Mouse (Mus musculus): ENCODE data around the gene Snx30.
"Not testable (repeated sequence)": the region's sequence is repeated elsewhere in the genome, so short reads cannot be mapped to it uniquely, and the experiment has no call there.

The Snx30 gene

DNA sequence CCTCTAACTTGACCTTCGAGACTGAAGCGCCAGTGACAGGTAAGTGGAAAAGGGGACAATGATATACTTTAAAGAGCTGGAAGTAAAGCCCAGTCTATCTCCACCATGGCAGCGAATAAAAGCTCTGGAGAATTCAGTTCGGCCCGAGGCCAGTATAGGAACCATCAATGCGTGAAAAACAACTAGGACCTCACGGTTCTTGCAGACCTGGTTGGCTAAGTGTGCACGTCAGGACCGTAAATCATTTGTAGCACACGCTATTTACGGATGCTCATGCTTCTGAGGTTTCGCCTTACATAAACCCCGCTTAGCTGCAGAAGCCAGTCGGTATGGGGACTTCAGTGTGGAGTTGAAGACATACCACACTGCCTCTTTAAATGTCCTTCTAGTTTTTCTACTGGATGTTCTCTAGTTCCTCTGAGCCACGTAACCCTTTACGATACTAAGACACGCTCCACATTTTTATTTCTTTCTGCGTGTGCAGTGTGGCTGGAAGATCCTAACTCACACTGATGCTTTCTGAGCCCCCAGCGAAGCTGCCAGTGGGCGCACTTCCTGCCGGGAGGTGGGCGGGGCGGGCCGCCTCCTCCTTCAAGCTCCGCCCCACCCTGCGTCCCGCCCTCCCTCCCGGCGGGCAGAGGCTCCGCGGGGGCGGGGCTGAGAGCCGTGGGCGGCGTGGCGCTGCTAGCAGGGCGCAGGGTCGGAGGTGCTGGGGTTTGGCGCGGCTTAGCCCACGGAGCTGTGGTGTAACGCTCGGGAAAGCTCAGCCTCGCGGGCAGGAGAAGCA lies at the start of gene Snx30:
Snx30 (plus strand) TSS at position 660 of the 787 bp plus-strand sequence.
- DNase-seq (ENCODE audit: low spot score in 2 of 2), result peak; percentile 78 to 88

DNA sequence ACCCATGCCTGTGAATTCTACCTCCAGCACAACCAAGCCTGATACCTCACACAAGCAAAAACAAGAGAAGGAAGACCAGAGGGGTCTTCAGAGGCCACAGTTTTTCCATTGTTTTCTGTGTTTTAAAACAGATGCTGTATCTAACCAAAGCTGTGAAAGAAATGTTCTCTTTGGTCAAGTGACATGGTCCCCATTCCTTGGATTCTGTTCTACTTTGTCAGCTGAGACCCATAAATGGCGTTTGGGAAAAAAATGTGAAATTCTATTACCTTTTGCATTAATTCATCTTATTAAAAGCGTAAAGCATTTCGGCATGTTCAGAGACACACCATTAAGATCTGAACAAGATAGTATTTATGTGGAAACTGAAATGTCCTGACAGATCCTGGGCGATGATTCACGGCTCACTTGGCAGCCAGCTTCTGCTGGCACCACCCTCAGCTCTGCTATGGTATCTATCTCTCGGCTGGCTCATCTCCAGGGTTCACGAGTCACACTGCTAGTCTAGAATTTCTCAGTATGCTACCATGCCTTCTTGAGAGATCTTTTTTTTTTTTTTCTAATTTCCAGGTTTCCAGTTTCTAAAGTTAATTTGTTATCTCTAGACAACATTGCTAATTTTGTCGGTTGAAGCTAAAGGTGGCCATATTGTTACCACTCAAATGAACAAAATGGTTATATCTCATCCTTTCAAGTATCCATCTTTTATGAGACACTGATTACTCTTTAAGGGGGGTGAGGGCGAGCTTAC lies 49.1 kb upstream of the Snx30 start:
- no peak for DNase-seq (ENCODE audit: low spot score in 2 of 2)

DNA sequence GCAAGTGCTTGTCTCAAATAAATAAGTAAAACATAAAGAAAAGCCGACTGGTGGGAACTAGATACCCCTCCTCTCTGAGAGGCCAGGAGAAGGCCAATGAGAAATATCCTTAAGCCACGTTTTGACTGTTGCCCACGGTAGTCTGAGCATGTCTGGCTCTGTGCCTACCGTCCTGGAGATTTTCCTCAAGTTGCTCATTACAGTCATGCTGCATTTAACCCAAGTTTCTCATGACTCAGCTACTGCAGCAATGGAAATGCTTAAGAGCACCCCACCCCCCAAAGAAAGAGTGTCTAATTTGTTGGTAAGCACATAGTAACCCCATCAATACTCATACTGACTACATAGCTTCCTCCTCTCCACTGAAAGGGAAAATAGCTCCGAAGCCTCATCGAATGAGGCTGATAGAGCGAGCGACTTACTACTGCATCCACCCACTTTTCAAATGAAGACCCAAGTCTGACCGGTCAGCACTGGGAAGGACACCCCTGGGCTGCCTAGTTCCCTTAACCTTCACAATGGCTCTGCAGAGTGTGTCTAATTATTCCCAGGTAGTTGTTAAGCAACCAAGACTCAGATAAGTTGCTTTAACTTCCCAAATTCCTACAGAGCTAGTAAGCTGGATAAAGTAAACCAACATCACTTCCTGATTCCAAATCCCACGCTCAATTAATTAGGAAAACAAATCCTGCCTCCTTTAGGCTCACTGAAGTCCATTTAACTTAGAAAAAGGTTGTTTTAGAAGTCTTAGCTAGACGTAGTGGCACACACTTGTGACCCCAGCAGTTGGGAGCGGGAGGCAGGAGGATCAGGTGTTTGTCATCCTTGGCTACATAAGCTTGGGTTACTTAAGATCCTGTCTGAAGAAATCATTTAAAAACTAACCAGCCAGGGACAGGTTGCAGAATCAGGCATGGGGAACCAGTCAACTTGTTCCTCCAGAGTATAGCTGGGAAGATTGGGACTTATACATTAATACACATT lies 47.9 kb upstream of the Snx30 start:
- no peak for DNase-seq (ENCODE audit: low spot score in 2 of 2)

DNA sequence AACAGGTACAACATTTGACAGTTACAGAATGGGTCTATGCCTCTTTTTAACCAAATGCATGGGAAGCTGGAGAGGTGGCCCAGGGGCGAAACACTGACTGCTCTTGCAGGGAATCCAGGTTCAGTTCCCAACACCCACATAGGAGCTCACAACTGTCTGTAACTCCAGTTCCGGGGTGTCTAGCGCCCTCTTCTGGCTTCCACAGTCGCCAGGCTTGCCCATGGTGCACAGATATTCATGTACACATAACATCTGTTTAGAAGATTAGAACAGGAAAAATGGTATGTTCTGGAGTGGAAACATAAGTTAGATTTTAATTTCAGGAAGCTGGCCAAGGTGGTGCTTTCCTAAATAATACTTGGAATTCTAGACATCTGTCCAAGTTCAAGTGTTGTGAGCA lies 45.6 kb upstream of the Snx30 start:
- no peak for DNase-seq (ENCODE audit: low spot score in 2 of 2)

DNA sequence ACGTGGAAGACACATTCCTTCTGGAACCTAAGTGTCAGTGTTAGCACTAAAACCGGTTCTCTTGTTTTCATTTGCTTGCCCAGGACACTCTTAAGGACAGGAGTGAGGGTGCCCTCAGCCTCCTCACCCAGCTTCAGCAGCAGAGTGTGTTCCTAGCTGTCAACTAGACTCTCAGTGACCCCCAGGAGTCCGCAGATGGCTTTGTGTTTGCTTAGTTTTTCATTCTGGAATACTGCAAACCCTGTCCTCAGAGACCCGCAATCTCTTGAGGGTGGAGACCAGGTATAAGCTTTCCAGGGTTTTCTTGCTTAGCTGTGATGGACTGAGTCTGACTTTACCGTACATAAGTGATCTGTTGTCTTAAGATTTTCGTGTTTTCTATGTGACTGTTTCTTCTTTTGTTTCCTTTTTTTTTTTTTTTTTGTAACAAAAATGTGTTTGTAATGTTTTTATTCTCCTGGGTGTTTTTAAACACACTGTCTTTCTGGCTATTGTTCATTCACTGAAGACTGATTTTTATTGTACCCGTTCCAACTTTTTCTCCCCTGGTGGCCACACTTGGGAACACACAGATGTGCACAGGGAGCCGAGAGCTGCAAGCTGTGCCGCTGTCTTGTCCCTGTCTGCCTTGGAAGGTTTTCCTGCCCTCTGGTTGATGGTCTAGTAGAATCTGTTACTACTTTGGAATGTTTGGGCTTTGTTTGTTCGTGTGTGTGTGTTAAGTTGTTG lies 44.8 kb upstream of the Snx30 start:
- DNase-seq (ENCODE audit: low spot score in 2 of 2), result no peak

DNA sequence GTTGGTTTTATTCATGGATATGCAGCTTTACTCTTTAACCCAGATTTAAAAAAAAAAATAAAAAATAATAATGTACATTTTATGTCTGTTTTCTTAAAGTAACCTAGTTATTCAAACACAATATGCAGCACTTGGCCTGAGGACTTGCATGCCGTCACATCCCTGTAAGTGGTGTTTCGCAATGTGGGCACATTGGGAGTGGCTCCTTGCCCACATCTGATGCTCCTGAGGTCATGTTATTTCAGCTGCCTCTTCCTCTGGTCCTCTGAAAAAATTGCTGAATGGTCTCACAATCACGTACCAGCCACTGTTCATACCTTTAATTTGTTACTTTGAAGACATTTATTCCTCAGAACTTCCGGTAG lies 44.3 kb upstream of the Snx30 start:
- no peak for DNase-seq (ENCODE audit: low spot score in 2 of 2)

DNA sequence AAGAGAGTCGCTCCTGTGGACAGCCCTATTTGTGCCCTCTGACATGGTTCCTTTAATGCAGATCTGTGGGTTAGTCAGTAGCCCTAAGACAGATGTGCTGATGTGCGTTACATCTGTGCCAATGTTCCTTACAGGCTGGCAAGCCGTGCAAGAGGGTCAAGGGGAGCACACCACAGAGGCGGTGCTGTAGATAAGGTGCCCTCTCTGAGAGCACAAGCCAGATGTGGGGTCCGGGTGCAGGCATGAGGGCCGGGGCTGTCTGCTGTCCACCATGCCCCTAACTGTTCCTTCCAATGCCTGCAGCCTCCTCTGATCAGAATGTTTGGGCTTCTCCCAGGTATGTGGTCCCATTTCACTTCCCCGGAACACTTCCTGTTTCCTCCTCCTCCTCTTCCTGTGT lies 40.7 kb upstream of the Snx30 start:
- DNase-seq (ENCODE audit: low spot score in 2 of 2), result no peak

DNA sequence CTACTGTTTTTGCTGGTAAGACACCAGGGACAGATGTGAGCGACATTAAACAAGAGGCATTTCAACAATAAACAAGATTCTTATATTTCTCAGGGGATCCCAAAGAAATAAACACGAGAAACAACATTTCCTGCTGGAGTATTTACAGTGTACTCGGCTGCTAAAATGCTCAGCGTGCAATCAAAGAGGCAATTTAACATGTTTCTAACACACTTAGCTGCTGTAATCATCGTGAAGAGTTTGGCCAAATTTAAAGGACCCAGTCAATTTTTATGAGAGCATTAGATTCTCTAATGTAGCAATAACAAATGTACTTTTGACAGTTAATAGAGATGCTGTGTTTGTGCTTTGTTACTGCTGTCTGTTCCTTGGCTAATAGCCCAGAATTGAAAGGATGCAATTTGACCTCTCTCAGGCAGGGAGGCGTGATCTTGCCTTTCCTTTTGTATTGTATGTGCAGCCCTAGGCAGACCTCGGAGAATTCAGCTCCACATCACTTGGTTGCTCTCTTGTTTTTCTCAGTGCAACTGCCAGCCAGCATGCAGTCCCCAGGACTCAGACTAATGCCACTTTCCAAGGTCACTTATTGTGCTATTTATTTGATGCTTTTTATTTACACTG lies 40.1 kb upstream of the Snx30 start:
- no peak for DNase-seq (ENCODE audit: low spot score in 2 of 2)

DNA sequence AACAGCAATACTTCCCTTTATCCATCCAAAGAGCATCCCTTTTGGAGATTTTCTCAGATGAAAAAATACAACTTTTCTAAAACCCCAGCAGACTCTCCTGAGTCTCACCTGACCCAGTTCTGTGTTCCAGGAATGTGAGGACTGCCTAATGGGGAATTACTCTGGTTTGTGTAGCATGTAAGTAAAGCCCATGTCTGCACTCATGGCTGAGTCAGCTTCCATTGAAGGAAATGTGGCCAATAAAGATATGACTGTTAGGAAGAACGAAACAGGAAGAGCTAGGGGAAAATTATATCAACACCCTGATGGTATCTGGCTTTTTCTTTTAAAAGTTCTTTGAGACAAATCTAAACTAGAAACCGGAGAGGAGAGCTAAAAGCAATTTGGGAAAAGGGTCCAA lies 37.9 kb upstream of the Snx30 start:
- DNase-seq (ENCODE audit: low spot score in 2 of 2), result no peak

DNA sequence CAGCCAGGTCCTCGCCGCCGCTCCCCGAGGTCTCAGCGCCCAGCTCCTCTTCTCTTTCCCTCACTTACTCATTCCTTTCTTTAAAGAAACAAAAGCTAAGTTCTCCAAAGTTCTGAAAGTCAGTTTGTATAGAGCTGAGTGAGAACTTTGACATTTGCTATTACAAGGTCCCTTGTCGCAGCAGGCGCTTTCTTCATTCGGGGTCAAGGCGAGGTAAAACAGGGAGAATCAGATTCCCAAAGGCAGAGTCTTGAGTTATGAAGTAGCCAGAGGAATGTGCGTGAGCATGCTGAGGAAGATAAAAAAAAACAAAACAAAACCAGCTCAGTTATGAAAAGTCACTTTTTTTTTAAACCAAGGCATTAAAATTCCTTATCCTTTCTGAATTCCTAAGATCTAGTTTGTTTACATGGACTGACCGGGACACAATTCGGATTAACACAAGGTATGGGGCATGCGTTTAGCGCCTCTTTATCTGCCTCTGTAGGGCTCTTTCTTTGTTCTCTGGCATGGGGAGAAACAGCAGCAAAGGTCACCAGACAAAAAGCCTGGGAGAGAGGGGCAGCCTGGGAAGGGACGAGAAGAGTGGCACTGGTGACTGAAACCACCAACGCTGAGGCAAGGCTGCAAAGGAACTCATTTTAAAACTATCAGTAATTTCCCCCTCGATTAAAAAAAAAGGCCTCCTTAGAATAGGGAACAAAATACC lies 33.3 kb upstream of the Snx30 start:
- DNase-seq (ENCODE audit: low spot score in 2 of 2), result no peak

DNA sequence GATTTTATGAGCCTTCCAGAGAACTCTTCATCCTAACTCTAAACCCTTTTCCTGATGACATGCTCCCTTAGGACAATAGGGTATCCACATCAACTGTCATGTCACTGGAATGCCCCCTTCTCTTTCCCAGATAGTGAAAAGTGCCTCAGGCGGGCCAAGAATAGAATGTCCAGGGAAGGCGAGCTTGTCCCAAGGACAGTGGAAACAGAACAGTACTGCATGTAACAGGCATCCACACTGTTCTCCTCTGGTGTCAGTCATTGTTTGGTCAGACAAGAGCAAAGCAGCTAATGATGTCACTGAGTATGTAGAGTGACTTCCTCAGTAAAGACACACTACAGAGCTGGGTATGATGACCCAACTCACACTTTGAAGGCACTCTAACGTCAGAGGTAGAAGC lies 27.8 kb upstream of the Snx30 start:
- DNase-seq (ENCODE audit: low spot score in 2 of 2), result no peak

DNA sequence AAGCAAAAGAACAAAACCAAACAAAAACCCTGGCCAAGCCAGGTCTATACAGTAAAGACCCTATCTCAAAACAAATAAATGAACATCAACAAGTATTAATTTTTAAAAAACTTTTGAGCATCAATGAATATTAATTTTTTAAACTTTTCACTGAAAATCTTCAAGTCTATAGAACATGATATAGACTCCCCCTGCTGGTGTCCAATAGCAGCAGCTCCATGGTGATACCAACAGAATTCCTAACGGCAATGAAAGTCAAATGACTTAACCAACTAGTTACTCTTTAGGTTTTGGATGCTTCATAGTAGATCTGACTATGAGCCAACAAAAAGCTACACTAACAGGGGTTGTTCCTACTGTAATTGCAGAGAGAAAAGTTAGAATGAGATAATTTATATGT lies 25.1 kb upstream of the Snx30 start:
- no peak for DNase-seq (ENCODE audit: low spot score in 2 of 2)

DNA sequence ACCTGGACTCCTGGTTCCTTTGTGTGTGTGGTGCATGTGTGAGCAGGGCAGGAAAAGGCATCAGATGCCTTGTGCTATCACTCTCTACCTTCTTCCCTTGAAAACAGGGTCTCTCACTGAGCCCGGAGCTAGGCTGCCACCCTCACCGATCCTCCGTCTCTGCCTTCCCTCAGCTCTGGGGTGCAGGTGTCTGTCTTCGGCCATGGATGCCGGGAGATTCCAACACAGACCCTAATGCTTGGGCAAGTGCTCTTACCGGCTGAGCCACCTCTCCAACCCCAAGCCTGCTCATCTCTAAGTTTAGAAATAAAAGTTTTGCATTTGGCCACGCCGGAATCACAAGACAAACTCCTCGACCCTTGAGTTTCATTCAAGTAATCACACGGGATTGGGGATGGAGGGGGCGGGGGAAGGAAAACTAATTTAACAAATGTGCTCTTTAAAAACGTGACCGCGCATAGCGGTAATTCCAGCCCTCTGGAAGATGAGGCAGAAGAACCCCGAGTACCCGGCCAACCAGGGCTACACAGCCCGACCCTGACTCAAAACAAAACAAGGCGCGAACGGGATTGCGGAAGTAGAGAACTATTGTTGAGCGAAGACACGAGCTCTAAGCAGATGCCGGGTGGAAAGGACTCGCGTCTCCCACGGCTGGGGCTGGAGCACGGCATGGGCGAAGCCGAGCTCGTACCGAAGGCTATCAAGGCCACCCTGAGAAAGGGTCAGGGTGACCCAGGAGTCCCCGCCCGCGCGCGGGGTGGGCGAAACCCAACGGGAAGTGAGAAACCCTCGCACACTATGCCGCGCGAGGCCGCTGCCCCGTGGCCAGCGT lies 22.6 kb upstream of the Snx30 start:
- DNase-seq (ENCODE audit: low spot score in 2 of 2), result peak in 1 of 2 experiments; percentile 54

DNA sequence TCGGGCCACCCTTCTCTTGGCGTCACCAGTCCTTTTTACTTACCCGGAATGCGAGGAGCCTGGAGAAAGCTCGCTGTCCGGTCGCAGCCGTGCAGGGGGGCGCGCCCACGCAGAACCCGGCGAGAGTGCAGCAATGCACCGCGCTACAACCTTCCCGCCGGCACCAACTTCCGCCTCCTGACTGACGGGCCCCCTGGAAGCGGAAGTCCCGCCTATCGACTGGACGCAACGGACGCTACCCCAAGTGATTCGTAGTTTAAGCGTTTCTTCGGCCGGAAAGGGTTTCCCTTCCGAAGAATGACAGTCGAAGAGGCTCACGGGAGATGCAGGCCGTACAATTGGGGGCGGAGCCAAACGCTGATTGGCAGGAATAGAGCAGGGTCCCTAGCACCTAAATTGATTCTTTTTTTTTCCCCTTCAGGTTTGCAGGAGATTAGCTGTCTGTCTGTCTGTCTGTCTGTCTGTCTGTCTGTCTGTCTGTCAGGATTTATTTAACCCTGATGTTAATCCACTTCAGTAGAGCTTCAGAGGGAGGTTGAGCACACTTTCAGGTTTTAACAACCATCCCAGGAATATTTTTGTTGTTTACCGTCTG lies 21.9 kb upstream of the Snx30 start:
- peak; percentile 94 to 95 for DNase-seq (ENCODE audit: low spot score in 2 of 2)

DNA sequence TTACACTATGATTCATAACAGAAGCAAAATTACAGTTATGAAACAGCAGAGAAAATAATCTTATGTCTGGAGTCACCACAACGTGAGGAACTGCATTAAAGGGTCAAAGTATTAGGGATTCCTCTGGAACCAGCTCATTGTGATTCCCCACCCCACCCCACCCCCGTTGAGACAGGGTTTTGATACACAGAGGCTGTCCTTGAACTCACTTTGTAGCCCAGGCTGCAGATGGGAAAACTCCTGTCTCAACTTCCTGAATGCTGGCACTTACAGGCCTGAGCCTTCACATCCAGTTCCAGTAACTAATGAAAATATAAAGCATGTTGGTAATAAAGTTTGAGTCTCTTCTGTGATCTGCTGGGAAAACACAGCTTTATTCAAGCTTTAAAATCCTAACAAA lies 20.2 kb upstream of the Snx30 start:
- DNase-seq (ENCODE audit: low spot score in 2 of 2), result no peak

DNA sequence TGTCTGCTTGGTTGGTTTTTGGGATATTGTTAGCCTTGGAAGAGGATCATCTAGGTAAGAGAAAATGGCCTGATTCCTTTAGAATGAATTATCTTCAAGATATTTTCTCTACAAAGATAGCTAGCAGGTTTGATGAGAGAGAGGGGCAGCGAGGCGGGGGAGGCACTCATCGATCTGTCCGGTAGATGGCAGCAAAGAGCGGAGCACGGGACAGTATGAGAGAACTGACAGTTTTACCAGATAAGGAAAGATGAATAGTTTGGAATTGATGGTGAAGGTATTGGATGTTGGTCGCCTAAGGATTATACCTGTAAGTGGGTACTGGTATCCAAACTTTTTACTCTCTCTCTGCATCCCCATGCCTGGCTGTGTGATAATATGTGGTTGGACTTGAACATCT lies 19.0 kb upstream of the Snx30 start:
- peak; percentile 64 to 79 for DNase-seq (ENCODE audit: low spot score in 2 of 2)

DNA sequence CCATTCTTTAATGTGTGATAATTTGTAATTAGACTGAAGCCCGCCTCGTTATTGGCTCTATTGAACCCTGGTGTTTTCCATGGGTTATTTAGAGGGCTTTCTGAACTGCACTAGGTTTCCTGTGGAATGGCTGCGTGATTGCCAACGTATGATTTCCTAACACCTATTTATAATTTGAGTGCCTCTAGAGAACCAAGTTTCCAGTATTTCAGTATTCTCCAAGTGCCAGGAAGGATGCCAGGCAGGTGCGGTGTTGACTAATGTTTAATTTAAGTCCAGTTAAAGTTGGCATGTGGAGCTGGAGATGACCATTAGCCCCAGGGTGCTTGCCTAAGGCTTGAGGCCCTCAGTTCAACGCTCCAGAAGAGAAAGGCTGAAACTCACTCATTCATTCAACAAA lies 18.5 kb upstream of the Snx30 start:
- DNase-seq (ENCODE audit: low spot score in 2 of 2), result no peak

DNA sequence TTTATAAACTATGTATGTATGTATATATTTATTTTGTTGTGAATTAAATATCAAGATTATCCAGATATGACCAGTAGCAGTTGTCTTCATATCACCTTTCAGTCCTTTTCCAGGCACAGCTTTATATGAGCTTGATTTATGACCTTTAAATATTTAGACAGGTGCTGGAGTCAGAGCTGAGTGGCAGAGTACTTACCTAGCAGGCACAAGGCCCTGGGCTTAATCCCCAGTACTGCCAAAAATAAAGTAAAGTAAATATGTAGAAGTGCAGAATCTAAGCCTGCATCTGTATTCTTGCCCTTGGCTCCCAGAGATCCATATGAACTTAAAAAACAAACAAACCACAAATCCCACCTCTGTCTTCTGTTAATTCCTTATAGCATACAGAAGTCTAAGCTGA lies 16.6 kb upstream of the Snx30 start:
- DNase-seq (ENCODE audit: low spot score in 2 of 2), result no peak

DNA sequence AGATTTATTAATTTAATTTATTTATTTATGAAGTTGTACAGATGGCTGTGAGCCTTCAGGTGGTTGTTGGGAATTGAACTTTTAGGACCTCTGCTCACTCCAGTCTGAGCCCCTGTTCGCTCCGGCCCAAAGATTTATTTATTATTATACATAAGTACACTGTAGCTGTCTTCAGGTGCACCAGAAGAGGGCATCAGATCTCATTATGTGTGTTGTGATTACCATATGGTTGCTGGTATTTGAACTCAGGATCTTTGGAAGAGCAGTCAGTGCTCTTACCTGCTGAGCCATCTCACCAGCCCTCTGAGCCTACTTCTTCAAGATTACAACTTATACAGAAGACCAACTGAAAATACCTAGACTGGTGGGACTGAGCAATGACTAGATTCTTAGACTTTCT lies 12.0 kb upstream of the Snx30 start:
- not testable (repeated sequence) for DNase-seq (ENCODE audit: low spot score in 2 of 2)
